Mouse (Mus musculus) neural tube, embryonic 11.5 days (tissue): ENCODE data around the gene Glis2. TPM values are rescaled to one million over a fixed set of nuclear protein-coding genes. Genes with fewer than 3 reads are reported as not detected.
A peak's percentile ranks its signal among the peaks of the same experiment; 100 is the strongest.

Experiments
- ATAC-seq: fragments of 200-750 bp; cut with Nextera tagmentation; 2 replicates; pipeline ENCODE4 v1.8.0; 2017; ENCODE audit warnings: moderate number of reproducible peaks, mild to moderate bottlenecking, moderate TSS enrichment, moderate library complexity; ENCODE audit not compliant: insufficient read depth, low FRiP score, low TSS enrichment
- DNase-seq: peaks from one replicate; pipeline ENCODE4 v3.0.0-alpha.2; 2015; ENCODE audit warnings: low spot score
- H3K27ac ChIP-seq: fragments of 300-500 bp; sonication (generic); 2 replicates; pipeline ENCODE4 v1.5.1; 2014; ENCODE audit warnings: low read depth, mild to moderate bottlenecking, low read length
- H3K27me3 ChIP-seq: fragments of 300-500 bp; sonication (generic); 2 replicates; pipeline ENCODE4 v1.6.1; 2014; ENCODE audit warnings: mild to moderate bottlenecking, low read length, mixed read lengths; ENCODE audit not compliant: control insufficient read depth, insufficient read depth
- H3K36me3 ChIP-seq: fragments of 300-500 bp; sonication (generic); 2 replicates; pipeline ENCODE4 v1.6.1; 2014; ENCODE audit warnings: mild to moderate bottlenecking, low read length, moderate library complexity, mixed read lengths; ENCODE audit not compliant: control insufficient read depth, insufficient read depth
- H3K4me1 ChIP-seq: fragments of 300-500 bp; sonication (generic); 2 replicates; pipeline ENCODE4 v1.6.1; 2014; ENCODE audit warnings: low read length, mixed read lengths; ENCODE audit not compliant: control insufficient read depth, insufficient read depth
- H3K4me2 ChIP-seq: fragments of 300-500 bp; sonication (generic); 2 replicates; pipeline ENCODE4 v1.6.1; 2014; ENCODE audit warnings: low read depth, mild to moderate bottlenecking, moderate library complexity
- H3K4me3 ChIP-seq: fragments of 300-500 bp; sonication (generic); 2 replicates; pipeline ENCODE4 v1.5.1; 2014; ENCODE audit warnings: low read depth, low read length
- H3K9ac ChIP-seq: fragments of 300-500 bp; sonication (generic); 2 replicates; pipeline ENCODE4 v1.6.1; 2014; ENCODE audit warnings: mild to moderate bottlenecking, low read length
- H3K9me3 ChIP-seq: fragments of 300-500 bp; sonication (generic); 2 replicates; pipeline ENCODE4 v1.6.1; 2016; ENCODE audit warnings: low read length; ENCODE audit not compliant: control insufficient read depth
- WGBS: fragments of 180-500 bp; shearing (Covaris S2); extraction: QIAGEN DNeasy Blood & Tissue Kit; methylation state at CpG from one replicate; pipeline ENCODE4 v1.1.7; 2014; 5-methylcytosine and 5-hydroxymethylcytosine counted together
- polyA plus RNA-seq: library from polyadenylated mRNA; unstranded; fragments of >200 nt; fragmentation: Nextera tagmentation; extraction: Ambion mirVana; gene quantifications from 2 replicates; pipeline ENCODE4 v1.2.1, GENCODE M21; 2014

The Glis2 gene
- polyA plus RNA-seq, 1 experiment from 2014 or later: 37.0 TPM

GRCm38 (mm10) chr16:4661605-4662004 is 67.1 kb downstream of the Glis2 start:
- Histone ChIP-seq H3K27me3 (no peaks in the 10 kb centered on the region), H3K4me1 (0 out of 2 replicates have a peak, but pooled peaks cover 1% of the 10 kb centered on the region), H3K9me3 (no peaks in the 10 kb centered on the region), H3K36me3 (no peaks in the 10 kb centered on the region), H3K4me2 (no peak overlapping the region), H3K4me3 (no peak overlapping the region), H3K9ac (no peak overlapping the region), H3K27ac (no peak overlapping the region)
- ATAC-seq (no peak), DNase-seq (no peak)
- 63% methylated on average over 2 of the region's 2 CpGs for WGBS

GRCm38 (mm10) chr16:4663806-4664205 is 69.3 kb downstream of the Glis2 start:
- no peak for DNase-seq
- H3K36me3 ChIP-seq: peaks cover 3% of the 10 kb centered on the region; the same call in 1 of the 2 replicates
- ATAC-seq: no peak

DNA sequence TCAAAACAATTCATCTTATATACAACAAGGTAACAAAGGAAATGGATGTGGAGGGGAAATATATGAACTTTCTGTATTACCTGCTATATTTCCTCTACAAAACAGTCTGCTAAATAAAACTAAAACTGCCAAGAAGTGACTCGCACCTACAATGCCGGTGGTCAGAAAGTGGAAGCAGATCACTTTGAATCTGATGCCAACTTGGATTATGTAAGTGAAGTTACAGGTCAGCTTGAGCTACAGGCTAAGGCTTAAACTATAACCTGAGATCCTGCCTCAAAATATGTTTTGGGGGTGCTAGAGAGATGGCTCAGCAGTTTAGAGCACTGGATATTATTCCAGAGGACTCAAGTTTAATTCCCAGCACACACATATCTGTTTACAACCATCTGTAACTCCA is 71.2 kb downstream of the Glis2 start:
- ATAC-seq (no peak), DNase-seq (no peak)
- no peaks in the 10 kb centered on the region for H3K9me3 ChIP-seq
- no peak overlapping the region for H3K9ac ChIP-seq
- H3K4me3 ChIP-seq: no peak overlapping the region
- WGBS: 88% methylated on average over 2 of the region's 2 CpGs
- H3K4me2 ChIP-seq: no peak overlapping the region
- H3K27ac ChIP-seq: no peak overlapping the region
- no peaks in the 10 kb centered on the region for H3K27me3 ChIP-seq
- H3K4me1 ChIP-seq: no peaks in the 10 kb centered on the region
- H3K36me3 ChIP-seq: peaks cover 3% of the 10 kb centered on the region; the same call in 1 of the 2 replicates

More at GRCm38 (mm10) chr16:4663806-4664205, 69.3 kb downstream of the Glis2 start:
- no peak overlapping the region for H3K27ac ChIP-seq
- WGBS: 79% methylated on average over 2 of the region's 2 CpGs
- H3K9ac ChIP-seq: no peak overlapping the region
- no peaks in the 10 kb centered on the region for H3K9me3 ChIP-seq
- H3K27me3 ChIP-seq: no peaks in the 10 kb centered on the region
- H3K4me2 ChIP-seq: no peak overlapping the region
- H3K4me1 ChIP-seq: no peaks in the 10 kb centered on the region
- H3K4me3 ChIP-seq: no peak overlapping the region

DNA sequence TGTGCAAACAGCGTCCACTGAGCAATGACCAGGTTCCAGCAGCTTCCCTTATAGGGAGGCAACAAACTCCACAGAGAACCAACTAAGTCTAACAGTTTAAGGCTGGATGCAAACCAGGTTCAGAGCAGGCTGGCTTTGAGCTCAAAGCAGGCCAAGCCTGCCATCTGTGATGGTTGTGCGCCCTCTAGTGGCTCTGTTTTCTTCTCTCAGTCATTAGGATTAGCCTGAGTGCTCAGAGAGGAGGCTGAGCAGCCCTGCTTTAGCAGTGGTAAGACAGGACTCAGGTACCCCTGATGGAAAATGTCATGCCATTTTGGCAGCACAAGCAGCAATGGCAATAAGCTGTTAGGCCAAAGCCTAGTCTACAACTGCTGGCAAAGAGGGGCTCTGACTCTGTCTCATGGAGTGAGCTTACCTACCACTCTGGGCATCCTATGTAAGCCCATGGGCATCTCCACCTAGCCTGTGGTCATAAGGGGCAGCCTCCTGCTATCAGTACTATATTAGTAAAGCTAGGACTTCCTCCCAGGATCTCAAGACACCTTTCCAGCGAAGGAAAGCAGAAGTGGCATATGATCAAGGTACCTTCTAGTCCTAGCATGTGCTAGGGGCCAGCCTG is 72.8 kb downstream of the Glis2 start:
- no peaks in the 10 kb centered on the region for H3K27me3 ChIP-seq
- DNase-seq: peak; percentile 86
- ATAC-seq: no peak
- no peak overlapping the region for H3K27ac ChIP-seq
- H3K9ac ChIP-seq: no peak overlapping the region
- H3K36me3 ChIP-seq: peaks cover 3% of the 10 kb centered on the region; the same call in 1 of the 2 replicates
- H3K4me1 ChIP-seq: no peaks in the 10 kb centered on the region
- H3K4me2 ChIP-seq: no peak overlapping the region
- H3K9me3 ChIP-seq: no peaks in the 10 kb centered on the region
- H3K4me3 ChIP-seq: no peak overlapping the region
- WGBS: 28% methylated on average over 3 of the region's 3 CpGs

DNA sequence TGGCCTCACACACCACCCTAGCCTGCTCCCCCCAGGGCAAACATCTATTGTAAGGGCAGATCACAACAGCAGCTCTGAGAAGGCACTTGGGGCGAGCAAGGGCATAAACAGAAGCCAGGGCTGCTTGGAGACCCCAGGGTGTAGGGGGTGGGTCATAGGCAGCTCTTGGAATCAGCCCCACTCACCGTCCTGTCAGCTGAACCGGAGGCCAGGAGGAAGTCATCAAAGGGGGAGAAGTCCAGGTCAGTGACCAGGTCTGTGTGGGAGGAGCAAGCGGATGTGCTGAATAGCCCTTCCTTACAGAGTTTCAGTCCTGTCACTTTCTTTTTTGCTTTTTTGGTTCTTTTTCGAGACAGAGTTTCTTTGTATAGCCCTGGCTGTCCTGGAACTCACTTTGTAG is 75.8 kb downstream of the Glis2 start:
- peaks cover 5% of the 10 kb centered on the region for H3K36me3 ChIP-seq
- ATAC-seq (no peak), DNase-seq (no peak)
- no peak overlapping the region for H3K4me2 ChIP-seq
- no peak overlapping the region for H3K4me3 ChIP-seq
- 74% methylated on average over 5 of the region's 5 CpGs for WGBS
- H3K4me1 ChIP-seq: no peaks in the 10 kb centered on the region
- no peaks in the 10 kb centered on the region for H3K9me3 ChIP-seq
- no peak overlapping the region for H3K27ac ChIP-seq
- H3K27me3 ChIP-seq: no peaks in the 10 kb centered on the region
- no peak overlapping the region for H3K9ac ChIP-seq

DNA sequence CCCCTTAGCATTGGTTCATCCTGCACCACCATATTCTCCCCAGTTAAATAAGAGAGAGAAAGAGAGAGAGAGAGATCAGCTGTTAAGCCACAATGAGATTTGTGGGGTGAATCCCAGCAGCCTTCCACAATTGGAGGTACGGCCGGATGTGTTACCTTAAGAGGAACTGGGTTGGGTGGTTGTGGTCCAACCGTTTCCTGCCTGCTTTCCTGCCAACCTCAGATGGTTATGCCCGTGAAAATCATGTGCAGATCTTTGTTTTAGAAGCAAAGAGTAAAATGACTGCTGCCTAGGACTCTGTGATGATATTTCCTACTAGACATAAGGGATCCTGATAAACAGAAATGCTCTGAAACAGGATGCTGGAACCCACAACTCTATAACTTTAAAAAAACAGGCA is 79.6 kb downstream of the Glis2 start:
- Histone ChIP-seq H3K9me3 (no peaks in the 10 kb centered on the region), H3K36me3 (peaks cover 3% of the 10 kb centered on the region; the same call in 1 of the 2 replicates), H3K4me2 (no peak overlapping the region), H3K4me1 (0 out of 2 replicates have a peak, but pooled peaks cover 6% of the 10 kb centered on the region), H3K27me3 (no peaks in the 10 kb centered on the region), H3K4me3 (no peak overlapping the region), H3K9ac (no peak overlapping the region), H3K27ac (no peak overlapping the region)
- 89% methylated on average over 4 of the region's 4 CpGs for WGBS
- DNase-seq (no peak), ATAC-seq (no peak)

Other genes starting within 250 kb of the Glis2 start
- gene Adcy9, start 174.2 kb upstream of the Glis2 start, polyA plus RNA-seq: 1.8 and 2.5 TPM in 2 replicates
- gene Srl, start 52.9 kb upstream of the Glis2 start, polyA plus RNA-seq: 31.1 and 35.7 TPM in 2 replicates
- 16.1 and 17.8 TPM in 2 replicates for gene Tfap4, start 34.9 kb upstream of the Glis2 start, polyA plus RNA-seq
- 94.3 and 108 TPM in 2 replicates for gene Pam16, start 30.3 kb downstream of the Glis2 start, polyA plus RNA-seq
- 10.5 and 11.1 TPM in 2 replicates for gene Vasn, start 45.2 kb downstream of the Glis2 start, polyA plus RNA-seq
- 54.2 and 56.6 TPM in 2 replicates for gene Dnaja3, start 45.3 kb downstream of the Glis2 start, polyA plus RNA-seq
- 18.7 and 24.8 TPM in 2 replicates for gene Coro7, start 85.1 kb downstream of the Glis2 start, polyA plus RNA-seq
- 156 and 159 TPM in 2 replicates for gene Nmral1, start 124.6 kb downstream of the Glis2 start, polyA plus RNA-seq
- gene Hmox2, start 131.6 kb downstream of the Glis2 start, polyA plus RNA-seq: 91.7 and 103 TPM in 2 replicates
- gene Cdip1, start 195.6 kb downstream of the Glis2 start, polyA plus RNA-seq: 102 and 104 TPM in 2 replicates
- 0.20 and 0.38 TPM in 2 replicates for gene 4930562C15Rik, start 240.7 kb downstream of the Glis2 start, polyA plus RNA-seq